Mouse (Mus musculus) liver, embryonic 14.5 days (tissue): ENCODE data around the gene Cep63. TPM values are rescaled to one million over a fixed set of nuclear protein-coding genes. Genes with fewer than 3 reads are reported as not detected.

ENCODE experiments used
- ATAC-seq: fragments of 200-750 bp; cut with Nextera tagmentation; 2 replicates; pipeline ENCODE4 v1.8.0; 2017; ENCODE audit warnings: moderate number of reproducible peaks, mild to moderate bottlenecking, moderate library complexity; ENCODE audit not compliant: insufficient read depth
- DNase-seq, 3 experiments: peaks; one replicate each; pipeline ENCODE4 v3.0.0-alpha.2; 2012 to 2013; ENCODE audit warnings: low read depth in 3 of 3, low spot score in 3 of 3
- H3K27ac ChIP-seq: fragments of 300-500 bp; sonication (generic); 2 replicates; pipeline ENCODE4 v1.5.1; 2014; ENCODE audit warnings: moderate library complexity, mild to moderate bottlenecking, control low read depth, inconsistent platforms
- H3K27me3 ChIP-seq: fragments of 300-500 bp; sonication (generic); 2 replicates; pipeline ENCODE4 v1.6.1; 2014; ENCODE audit warnings: mild to moderate bottlenecking, low read length, moderate library complexity; ENCODE audit not compliant: control insufficient read depth, insufficient read depth
- H3K36me3 ChIP-seq: fragments of 300-500 bp; sonication (generic); replicated peaks from 2 replicates; pipeline ENCODE4 v1.6.1; 2014; ENCODE audit warnings: low read depth; ENCODE audit not compliant: control insufficient read depth, insufficient read depth
- H3K4me1 ChIP-seq, 2 experiments: fragments of 200-500 bp in 1 of 2; fragments of 300-500 bp in 1 of 2; sonication (generic) in 1 of 2; replicated peaks; 2 replicates each; pipeline ENCODE4 v1.6.1; 2012 to 2014; ENCODE audit warnings: antibody characterized with exemption in 1 of 2, inconsistent platforms in 1 of 2, low read length in 1 of 2; ENCODE audit not compliant: control insufficient read depth in 2 of 2, insufficient read depth in 2 of 2
- H3K4me2 ChIP-seq: fragments of 300-500 bp; sonication (generic); 2 replicates; pipeline ENCODE4 v1.6.1; 2014; ENCODE audit warnings: low read depth, mild to moderate bottlenecking, control low read depth, moderate library complexity
- H3K4me3 ChIP-seq, 2 experiments: fragments of 200-500 bp in 1 of 2; fragments of 300-500 bp in 1 of 2; sonication (generic) in 1 of 2; 2 replicates each; pipeline ENCODE4 v1.5.1; 2012 to 2014; ENCODE audit warnings: low read depth in 2 of 2, low read length in 2 of 2, mild to moderate bottlenecking in 2 of 2, control low read depth in 1 of 2, inconsistent platforms in 1 of 2, moderate library complexity in 1 of 2; ENCODE audit not compliant: insufficient read depth in 1 of 2
- H3K9ac ChIP-seq: fragments of 300-500 bp; sonication (generic); replicated peaks from 2 replicates; pipeline ENCODE4 v1.6.1; 2014; ENCODE audit warnings: mild to moderate bottlenecking, control low read depth, moderate library complexity
- H3K9me3 ChIP-seq: fragments of 300-500 bp; sonication (generic); 2 replicates; pipeline ENCODE4 v1.6.1; 2016; ENCODE audit warnings: low read length, mixed read lengths; ENCODE audit not compliant: control insufficient read depth
- CTCF ChIP-seq: IDR thresholded peaks from 2 replicates; pipeline ENCODE4 v1.5.1; 2016; ENCODE audit warnings: antibody characterized with exemption, low read depth, control low read depth
- EP300 ChIP-seq: IDR thresholded peaks from 2 replicates; pipeline ENCODE4 v1.6.1; 2016; ENCODE audit warnings: antibody characterized with exemption, low read depth
- WGBS: fragments of 180-500 bp; shearing (Covaris S2); extraction: QIAGEN DNeasy Blood & Tissue Kit; methylation state at CpG from one replicate; pipeline ENCODE4 v1.1.7; 2014; ENCODE audit not compliant: insufficient replicate concordance; 5-methylcytosine and 5-hydroxymethylcytosine counted together
- polyA plus RNA-seq, 2 experiments: library from polyadenylated mRNA; depleted of rRNA in 1 of 2; stranded (reverse) in 1 of 2; unstranded in 1 of 2; fragments of >200 nt; fragmentation: Nextera tagmentation in 1 of 2; extraction: Ambion mirVana in 1 of 2; gene quantifications; 2 replicates each; pipeline versions ENCODE4 v1.2.1 to v1.2.3; 2012 to 2014

Gene Cep63
- polyA plus RNA-seq, 2 experiments: 5.7 to 16.7 TPM

GRCm38 (mm10) chr9:102551771-102552170 lies 74.6 kb downstream of the Cep63 start:
- no peaks in the 10 kb centered on the region for H3K27me3 ChIP-seq
- no peaks in the 10 kb centered on the region for H3K36me3 ChIP-seq
- TF ChIP-seq EP300 (no peak), CTCF (no peak)
- H3K27ac ChIP-seq: no peak overlapping the region
- H3K4me1 ChIP-seq: no peaks in the 10 kb centered on the region
- no peak overlapping the region for H3K4me2 ChIP-seq
- ATAC-seq: no peak
- WGBS: 24% methylated on average over 10 of the region's 10 CpGs
- H3K4me3 ChIP-seq: no peak overlapping the region
- no peak overlapping the region for H3K9ac ChIP-seq
- DNase-seq: no peak
- no peaks in the 10 kb centered on the region for H3K9me3 ChIP-seq

GRCm38 (mm10) chr9:102549211-102549610 lies 77.1 kb downstream of the Cep63 start:
- H3K36me3 ChIP-seq: no peaks in the 10 kb centered on the region
- no peaks in the 10 kb centered on the region for H3K4me1 ChIP-seq
- DNase-seq (no peak), ATAC-seq (no peak)
- H3K4me3 ChIP-seq: no peak overlapping the region
- no peak overlapping the region for H3K27ac ChIP-seq
- TF ChIP-seq CTCF (no peak), EP300 (no peak)
- no peaks in the 10 kb centered on the region for H3K9me3 ChIP-seq
- 39% methylated on average over 8 of the region's 8 CpGs for WGBS
- H3K9ac ChIP-seq: no peak overlapping the region
- peaks cover 3% of the 10 kb centered on the region for H3K27me3 ChIP-seq
- H3K4me2 ChIP-seq: no peak overlapping the region

- 62% methylated on average over 7 of the region's 7 CpGs for WGBS
- no peak overlapping the region for H3K27ac ChIP-seq
- no peaks in the 10 kb centered on the region for H3K9me3 ChIP-seq
- ATAC-seq (no peak), DNase-seq (no peak)
- H3K4me3 ChIP-seq: no peak overlapping the region
- no peak overlapping the region for H3K9ac ChIP-seq
- TF ChIP-seq EP300 (no peak), CTCF (no peak)
- no peaks in the 10 kb centered on the region for H3K4me1 ChIP-seq
- H3K4me2 ChIP-seq: no peak overlapping the region
- H3K36me3 ChIP-seq: no peaks in the 10 kb centered on the region
- H3K27me3 ChIP-seq: peaks cover 3% of the 10 kb centered on the region
These were observed 79.3 kb downstream of the Cep63 start for GRCm38 (mm10) chr9:102547028-102547354.

- Histone ChIP-seq H3K27me3 (peaks cover 3% of the 10 kb centered on the region), H3K9me3 (no peaks in the 10 kb centered on the region), H3K4me1 (no peaks in the 10 kb centered on the region), H3K36me3 (no peaks in the 10 kb centered on the region), H3K4me2 (no peak overlapping the region), H3K4me3 (no peak overlapping the region), H3K9ac (no peak overlapping the region), H3K27ac (no peak overlapping the region)
- ATAC-seq: no peak
- WGBS: 52% methylated on average over 20 of the region's 20 CpGs
- no peak for DNase-seq
- TF ChIP-seq CTCF: no peak
- TF ChIP-seq EP300: no peak
These were observed 79.9 kb downstream of the Cep63 start for GRCm38 (mm10) chr9:102546256-102547027.

GRCm38 (mm10) chr9:102545406-102546255 lies 80.7 kb downstream of the Cep63 start:
- WGBS: 20% methylated on average over 22 of the region's 22 CpGs
- no peaks in the 10 kb centered on the region for H3K36me3 ChIP-seq
- TF ChIP-seq EP300: no peak
- TF ChIP-seq CTCF: no peak
- H3K27ac ChIP-seq: no peak overlapping the region
- H3K9me3 ChIP-seq: no peaks in the 10 kb centered on the region
- H3K27me3 ChIP-seq: peaks cover 3% of the 10 kb centered on the region
- no peaks in the 10 kb centered on the region for H3K4me1 ChIP-seq
- no peak overlapping the region for H3K4me2 ChIP-seq
- no peak overlapping the region for H3K9ac ChIP-seq
- no peak for ATAC-seq
- DNase-seq: no peak
- H3K4me3 ChIP-seq: no peak overlapping the region
